Mouse (Mus musculus) testis, postnatal 10 days (tissue): ENCODE data around the gene Col6a1.
A peak's percentile ranks its signal among the peaks of the same experiment; 100 is the strongest.

ENCODE experiments used
- DNase-seq: peaks from one replicate; pipeline ENCODE4 v3.0.0; 2021; ENCODE audit warnings: low spot score

Gene Col6a1

GRCm38 (mm10) chr10:76724231-76724736, 1.7 kb downstream of the Col6a1 start:
- no peak for DNase-seq

- no peak for DNase-seq
These were observed 3.1 kb downstream of the Col6a1 start for GRCm38 (mm10) chr10:76722751-76723450.

GRCm38 (mm10) chr10:76721746-76722145, 4.2 kb downstream of the Col6a1 start:
- no peak for DNase-seq

GRCm38 (mm10) chr10:76721216-76721615, 4.8 kb downstream of the Col6a1 start:
- peak; percentile 53 for DNase-seq

- DNase-seq, result no peak
These were observed 8.3 kb downstream of the Col6a1 start for GRCm38 (mm10) chr10:76717631-76718030.

GRCm38 (mm10) chr10:76717026-76717425, 8.9 kb downstream of the Col6a1 start:
- DNase-seq, result no peak

- DNase-seq, result no peak
These were observed 11.7 kb downstream of the Col6a1 start for GRCm38 (mm10) chr10:76714303-76714702.

GRCm38 (mm10) chr10:76712500-76712899, 13.5 kb downstream of the Col6a1 start:
- DNase-seq, result no peak

GRCm38 (mm10) chr10:76711331-76711730, 14.6 kb downstream of the Col6a1 start:
- no peak for DNase-seq

GRCm38 (mm10) chr10:76708465-76708864, 17.5 kb downstream of the Col6a1 start:
- no peak for DNase-seq

GRCm38 (mm10) chr10:76707584-76707983, 18.4 kb downstream of the Col6a1 start:
- no peak for DNase-seq

- no peak for DNase-seq
These were observed 19.0 kb downstream of the Col6a1 start for GRCm38 (mm10) chr10:76707001-76707400.

GRCm38 (mm10) chr10:76704358-76704757, 21.6 kb downstream of the Col6a1 start:
- DNase-seq, result no peak

- DNase-seq, result no peak
These were observed 24.5 kb downstream of the Col6a1 start for GRCm38 (mm10) chr10:76701446-76701845.

GRCm38 (mm10) chr10:76699816-76700215, 26.2 kb downstream of the Col6a1 start:
- no peak for DNase-seq

GRCm38 (mm10) chr10:76695283-76695885, 30.6 kb downstream of the Col6a1 start:
- DNase-seq, result no peak

- DNase-seq, result no peak
These were observed 31.2 kb downstream of the Col6a1 start for GRCm38 (mm10) chr10:76694765-76695164.

- DNase-seq, result no peak
These were observed 32.5 kb downstream of the Col6a1 start for GRCm38 (mm10) chr10:76693446-76693845.

- DNase-seq, result no peak
These were observed 40.4 kb downstream of the Col6a1 start for GRCm38 (mm10) chr10:76685451-76686017.

GRCm38 (mm10) chr10:76683977-76684376, 42.0 kb downstream of the Col6a1 start:
- no peak for DNase-seq

GRCm38 (mm10) chr10:76683461-76683860, 42.5 kb downstream of the Col6a1 start:
- no peak for DNase-seq

- no peak for DNase-seq
These were observed 44.1 kb downstream of the Col6a1 start for GRCm38 (mm10) chr10:76681882-76682281.
